Mouse (Mus musculus): ENCODE results near the gene Naaladl1. TPM values are rescaled to one million over a fixed set of nuclear protein-coding genes. Genes with fewer than 3 reads are reported as not detected.
"Not testable (repeated sequence)": the region's sequence is repeated elsewhere in the genome, so short reads cannot be mapped to it uniquely, and the experiment has no call there.

The Naaladl1 gene
- polyA plus RNA-seq, 1 experiment: 1.8 TPM

DNA sequence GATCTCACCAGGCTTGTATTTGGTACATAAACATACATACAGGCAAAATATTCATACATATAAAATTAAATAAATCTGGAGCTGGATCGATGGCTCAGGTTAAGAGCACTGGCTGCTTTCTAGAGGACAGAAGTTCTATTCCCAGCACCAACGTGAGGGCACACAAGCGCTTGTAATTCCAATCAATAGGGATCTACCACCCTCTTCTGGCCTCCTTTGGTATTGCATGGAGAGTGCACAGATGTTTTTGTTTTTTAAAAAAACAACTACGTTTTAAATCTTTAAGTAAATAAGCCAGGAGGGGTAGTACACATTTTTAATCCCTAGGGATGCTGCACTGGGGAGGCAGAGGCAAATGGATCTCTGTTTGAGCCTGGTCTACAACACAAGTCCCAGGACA, 20.7 kb downstream of the Naaladl1 start:
- no peak overlapping the region for H3K4me3 ChIP-seq (ENCODE audit: control insufficient read depth, insufficient read depth, low read length)
- H3K36me3 ChIP-seq (ENCODE audit: control insufficient read depth, insufficient read depth, low read length): no peaks in the 10 kb centered on the region
- DNase-seq: peak; percentile 65
- 34% methylated on average over 4 of the region's 4 CpGs for WGBS
- no peaks in the 10 kb centered on the region for H3K27me3 ChIP-seq (ENCODE audit: control insufficient read depth, insufficient read depth, low read length)
- peaks cover 3% of the 10 kb centered on the region for H3K4me1 ChIP-seq (replicated peaks; ENCODE audit: control insufficient read depth, insufficient read depth, low read length)
- H3K27ac ChIP-seq (ENCODE audit: control insufficient read depth, insufficient read depth, low read length): no peak overlapping the region
- TF ChIP-seq POLR2A (IDR thresholded peaks at IDR 0.05; ENCODE audit: control insufficient read depth, extremely low read depth, insufficient read depth, low read length, poor library complexity) (no peak), CTCF (IDR thresholded peaks at IDR 0.05; ENCODE audit: borderline replicate concordance, control insufficient read depth, extremely low read depth, insufficient read depth, low read length, poor library complexity) (no peak)

DNA sequence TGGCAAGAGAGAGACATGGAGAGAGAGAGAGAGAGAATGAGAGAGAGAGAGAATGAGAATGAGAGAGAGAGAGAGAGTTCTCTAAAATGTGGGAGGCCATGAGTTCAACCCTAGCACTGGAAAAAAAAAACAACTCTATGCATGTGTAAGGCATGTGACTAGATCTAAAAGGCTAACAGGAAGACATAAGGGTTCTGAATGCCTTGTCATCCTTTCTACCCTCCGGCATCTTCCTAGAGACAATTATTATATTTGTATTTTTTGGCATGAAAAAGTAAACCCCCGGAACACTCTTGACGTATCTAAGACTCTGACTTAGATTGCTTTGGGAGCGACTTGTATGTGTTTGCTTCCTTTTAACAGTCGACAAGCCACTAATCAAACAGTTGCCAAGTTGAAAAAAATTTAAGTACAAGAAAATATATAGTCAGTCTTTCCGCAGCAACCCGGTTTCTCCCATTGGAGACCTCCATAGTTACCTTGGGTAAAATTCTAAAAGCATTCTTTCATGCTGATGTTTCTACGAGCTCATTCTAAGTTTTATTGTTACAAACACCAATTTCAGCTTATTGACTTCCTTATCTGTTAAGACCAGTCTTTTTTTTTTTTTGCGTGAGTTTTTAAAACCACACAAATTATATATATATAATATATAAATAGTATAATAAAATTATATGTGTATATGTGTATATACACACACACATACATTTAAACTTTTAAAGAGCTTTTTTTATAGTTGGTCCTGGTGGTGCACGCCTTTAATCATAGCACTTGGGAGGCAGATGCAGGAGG, 21.4 kb downstream of the Naaladl1 start:
- no peaks in the 10 kb centered on the region for H3K36me3 ChIP-seq (ENCODE audit: control insufficient read depth, insufficient read depth, low read length)
- peak overlapping the region; percentile 89; the same call in 1 of the 2 replicates for H3K27ac ChIP-seq (ENCODE audit: control insufficient read depth, insufficient read depth, low read length)
- H3K4me3 ChIP-seq (ENCODE audit: control insufficient read depth, insufficient read depth, low read length): peak overlapping the region; percentile 63; the same call in 1 of the 2 replicates
- H3K4me1 ChIP-seq (replicated peaks; ENCODE audit: control insufficient read depth, insufficient read depth, low read length): peaks cover 3% of the 10 kb centered on the region
- no peak for DNase-seq
- no peaks in the 10 kb centered on the region for H3K27me3 ChIP-seq (ENCODE audit: control insufficient read depth, insufficient read depth, low read length)
- TF ChIP-seq POLR2A (IDR thresholded peaks at IDR 0.05; ENCODE audit: control insufficient read depth, extremely low read depth, insufficient read depth, low read length, poor library complexity) (no peak), CTCF (IDR thresholded peaks at IDR 0.05; ENCODE audit: borderline replicate concordance, control insufficient read depth, extremely low read depth, insufficient read depth, low read length, poor library complexity) (no peak)
- 68% methylated on average over 10 of the region's 10 CpGs for WGBS

DNA sequence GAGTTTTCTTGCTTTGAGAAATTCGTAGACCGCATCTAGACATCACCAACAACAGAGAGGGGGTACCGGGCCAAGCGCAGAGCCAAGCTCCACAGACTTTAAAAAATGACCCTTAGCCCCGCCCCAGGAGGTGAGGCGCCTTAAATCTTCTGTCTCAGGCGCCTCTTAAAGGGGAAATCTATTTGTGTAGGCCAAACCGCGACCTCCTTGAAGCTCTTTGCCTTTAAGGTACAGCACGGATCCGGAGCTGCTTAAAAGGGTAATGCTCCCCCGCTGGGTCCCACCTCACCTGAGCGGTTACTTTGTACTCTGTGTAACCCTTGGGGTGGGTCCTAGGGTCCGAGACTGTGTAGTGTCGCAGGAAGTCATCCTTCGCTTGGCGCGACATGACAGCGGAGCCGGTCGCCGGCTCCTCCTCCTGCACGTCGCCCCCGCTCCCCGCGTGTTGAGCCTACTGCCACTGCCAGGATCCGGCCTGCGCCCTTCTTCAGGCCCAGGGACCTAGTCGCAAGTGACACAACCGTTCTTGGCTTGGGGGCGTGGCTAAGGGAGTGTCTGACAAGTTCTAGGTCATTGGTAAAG, 22.3 kb downstream of the Naaladl1 start, which contains the start of gene Snx15:
TSS of gene Snx15 (minus strand) at position 545 of the 582 bp plus-strand sequence.
- WGBS: under 1% methylated on average over 32 of the region's 32 CpGs

DNA sequence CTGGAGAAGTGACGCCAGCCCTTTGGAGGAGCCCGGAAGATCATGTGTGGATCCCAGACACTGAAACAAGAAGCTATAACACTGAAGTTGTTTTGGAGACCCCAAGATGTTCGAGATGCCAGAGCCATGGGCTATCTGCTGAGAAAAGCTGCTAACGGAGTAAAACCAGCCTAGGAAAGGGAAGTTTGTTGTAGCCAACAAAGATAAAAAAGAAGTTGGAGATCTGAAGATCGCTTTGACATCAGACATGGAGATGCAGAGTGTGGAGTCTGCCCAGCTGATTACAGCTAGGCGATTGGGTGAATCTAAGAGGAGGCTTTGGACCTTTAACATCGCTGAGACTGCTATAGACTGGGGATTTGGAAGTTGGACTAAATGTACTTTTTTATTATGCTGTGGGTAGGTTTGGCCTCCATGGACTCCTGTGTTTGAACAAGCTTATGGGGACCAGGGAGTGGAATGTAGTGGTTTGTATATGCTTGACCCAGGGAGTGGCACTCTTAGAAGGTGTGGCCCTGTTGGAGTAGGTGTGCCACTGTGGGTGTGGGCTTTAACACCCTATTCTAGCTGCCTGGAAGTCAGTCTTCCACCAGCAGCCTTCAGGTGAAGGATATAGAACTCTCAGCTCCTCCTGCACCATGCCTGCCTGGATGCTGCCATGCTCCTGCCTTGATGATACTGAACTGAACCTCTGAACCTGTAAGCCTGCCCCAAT, 25.0 kb downstream of the Naaladl1 start:
- not testable (repeated sequence) for H3K27ac ChIP-seq (ENCODE audit: control insufficient read depth, insufficient read depth, low read length); H3K4me1 ChIP-seq (replicated peaks; ENCODE audit: control insufficient read depth, insufficient read depth, low read length); DNase-seq; H3K4me3 ChIP-seq (ENCODE audit: control insufficient read depth, insufficient read depth, low read length); H3K36me3 ChIP-seq (ENCODE audit: control insufficient read depth, insufficient read depth, low read length); H3K27me3 ChIP-seq (ENCODE audit: control insufficient read depth, insufficient read depth, low read length)
- 90% methylated on average over 7 of the region's 7 CpGs for WGBS

More for the DNA sequence above, 22.3 kb downstream of the Naaladl1 start, which contains the start of gene Snx15:
- H3K36me3 ChIP-seq (ENCODE audit: control insufficient read depth, insufficient read depth, low read length): no peaks in the 10 kb centered on the region
- no peaks in the 10 kb centered on the region for H3K27me3 ChIP-seq (ENCODE audit: control insufficient read depth, insufficient read depth, low read length)
- peaks cover 3% of the 10 kb centered on the region for H3K4me1 ChIP-seq (replicated peaks; ENCODE audit: control insufficient read depth, insufficient read depth, low read length)
- peak within 1 kb of the TSS; percentile 63 for H3K4me3 ChIP-seq (ENCODE audit: control insufficient read depth, insufficient read depth, low read length)
- peak; percentile 96 for DNase-seq
- TF ChIP-seq CTCF (IDR thresholded peaks at IDR 0.05; ENCODE audit: borderline replicate concordance, control insufficient read depth, extremely low read depth, insufficient read depth, low read length, poor library complexity) (peak; percentile 50; the same call in 1 of the 2 replicates), POLR2A (IDR thresholded peaks at IDR 0.05; ENCODE audit: control insufficient read depth, extremely low read depth, insufficient read depth, low read length, poor library complexity) (peak; percentile 66; the same call in 1 of the 2 replicates)
- peak within 1 kb of the TSS; percentile 89 for H3K27ac ChIP-seq (ENCODE audit: control insufficient read depth, insufficient read depth, low read length)

- Histone ChIP-seq H3K36me3 (ENCODE audit: control insufficient read depth, insufficient read depth, low read length) (no peaks in the 10 kb centered on the region), H3K4me1 (replicated peaks; ENCODE audit: control insufficient read depth, insufficient read depth, low read length) (peaks cover 3% of the 10 kb centered on the region), H3K27me3 (ENCODE audit: control insufficient read depth, insufficient read depth, low read length) (no peaks in the 10 kb centered on the region), H3K27ac (ENCODE audit: control insufficient read depth, insufficient read depth, low read length) (no peak overlapping the region), H3K4me3 (ENCODE audit: control insufficient read depth, insufficient read depth, low read length) (no peak overlapping the region)
- DNase-seq: no peak
- no peak for TF ChIP-seq CTCF (IDR thresholded peaks at IDR 0.05; ENCODE audit: borderline replicate concordance, control insufficient read depth, extremely low read depth, insufficient read depth, low read length, poor library complexity)
- TF ChIP-seq POLR2A (IDR thresholded peaks at IDR 0.05; ENCODE audit: control insufficient read depth, extremely low read depth, insufficient read depth, low read length, poor library complexity): no peak
- 91% methylated on average over 7 of the region's 7 CpGs for WGBS
Measured at GRCm38 (mm10) chr19:6132171-6132827, 26.7 kb downstream of the Naaladl1 start.

GRCm38 (mm10) chr19:6133197-6133596, 27.6 kb downstream of the Naaladl1 start:
- not testable (repeated sequence) for H3K27me3 ChIP-seq (ENCODE audit: control insufficient read depth, insufficient read depth, low read length); H3K27ac ChIP-seq (ENCODE audit: control insufficient read depth, insufficient read depth, low read length); DNase-seq; H3K4me3 ChIP-seq (ENCODE audit: control insufficient read depth, insufficient read depth, low read length); H3K4me1 ChIP-seq (replicated peaks; ENCODE audit: control insufficient read depth, insufficient read depth, low read length); H3K36me3 ChIP-seq (ENCODE audit: control insufficient read depth, insufficient read depth, low read length)
- WGBS: 75% methylated on average over 1 of the region's 1 CpGs
